Mouse (Mus musculus): ENCODE results near the gene Tradd. TPM values are rescaled to one million over a fixed set of nuclear protein-coding genes. Genes with fewer than 3 reads are reported as not detected.
A peak's percentile ranks its signal among the peaks of the same experiment; 100 is the strongest.
"Not testable (repeated sequence)": the region's sequence is repeated elsewhere in the genome, so short reads cannot be mapped to it uniquely, and the experiment has no call there.

The Tradd gene
- polyA plus RNA-seq, 1 experiment from 2014 or later: 50.6 TPM

DNA sequence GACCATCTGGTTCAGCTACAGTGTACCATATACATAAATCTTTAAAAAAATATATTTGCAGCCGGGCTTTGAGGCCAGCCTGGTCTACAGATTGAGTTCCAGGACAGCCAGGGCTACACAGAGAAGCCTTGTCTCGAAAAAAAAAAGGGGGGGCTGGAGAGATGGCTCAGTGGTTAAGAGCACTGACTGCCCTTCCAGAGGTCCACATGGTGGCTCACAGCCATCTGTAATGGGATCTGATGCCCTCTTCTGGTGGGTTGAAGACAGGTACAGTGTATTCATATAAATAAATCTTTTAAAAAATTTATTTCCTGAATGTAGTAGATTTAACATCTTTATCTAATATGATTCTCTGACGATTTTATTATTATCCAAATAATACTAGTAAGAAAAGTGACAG is 27.4 kb upstream of the Tradd start:
- not testable (repeated sequence) for H3K4me3 ChIP-seq (ENCODE audit: low read depth, low read length); H3K9ac ChIP-seq (ENCODE audit: low read depth, low read length); H3K36me3 ChIP-seq (ENCODE audit: control insufficient read depth, insufficient read depth); ATAC-seq; H3K4me2 ChIP-seq (replicated peaks; ENCODE audit: low read depth); H3K9me3 ChIP-seq (ENCODE audit: control insufficient read depth); H3K27ac ChIP-seq (ENCODE audit: low read depth, low read length)
- H3K4me1 ChIP-seq (replicated peaks; ENCODE audit: control insufficient read depth, insufficient read depth, low read length): peaks cover 13% of the 10 kb centered on the region; the same call in 1 of the 2 replicates
- TF ChIP-seq CTCF (IDR thresholded peaks at IDR 0.05; ENCODE audit: low read depth): peak; percentile 39; the same call in 1 of the 2 replicates
- H3K27me3 ChIP-seq (replicated peaks; ENCODE audit: control insufficient read depth, insufficient read depth, low read length): peaks cover 12% of the 10 kb centered on the region
- WGBS: 68% methylated on average over 3 of the region's 3 CpGs

DNA sequence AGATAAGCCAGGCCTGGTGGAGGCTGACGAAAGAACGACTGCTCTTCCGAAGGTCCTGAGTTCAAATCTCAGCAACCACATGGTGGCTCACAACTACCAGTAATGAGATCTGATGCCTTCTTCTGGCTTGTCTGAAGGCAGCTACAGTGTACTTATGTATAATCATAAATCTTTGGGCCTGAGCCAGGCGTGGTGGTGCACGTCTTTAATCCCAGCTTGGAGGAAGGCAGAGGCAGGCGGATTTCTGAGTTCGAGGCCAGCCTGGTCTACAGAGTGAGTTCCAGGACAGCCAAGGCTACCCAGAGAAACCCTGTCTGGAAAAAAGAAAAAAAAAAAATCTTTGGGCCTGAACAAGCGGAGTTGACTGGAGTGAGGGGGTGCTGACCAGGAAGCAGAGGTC is 27.0 kb upstream of the Tradd start:
- H3K36me3 ChIP-seq (ENCODE audit: control insufficient read depth, insufficient read depth); H3K27ac ChIP-seq (ENCODE audit: low read depth, low read length); H3K9ac ChIP-seq (ENCODE audit: low read depth, low read length); H3K9me3 ChIP-seq (ENCODE audit: control insufficient read depth); H3K4me2 ChIP-seq (replicated peaks; ENCODE audit: low read depth); ATAC-seq; H3K4me3 ChIP-seq (ENCODE audit: low read depth, low read length): not testable (repeated sequence)
- Histone ChIP-seq H3K27me3 (replicated peaks; ENCODE audit: control insufficient read depth, insufficient read depth, low read length) (peaks cover 12% of the 10 kb centered on the region), H3K4me1 (replicated peaks; ENCODE audit: control insufficient read depth, insufficient read depth, low read length) (peaks cover 13% of the 10 kb centered on the region; the same call in 1 of the 2 replicates)
- WGBS: 77% methylated on average over 8 of the region's 8 CpGs

DNA sequence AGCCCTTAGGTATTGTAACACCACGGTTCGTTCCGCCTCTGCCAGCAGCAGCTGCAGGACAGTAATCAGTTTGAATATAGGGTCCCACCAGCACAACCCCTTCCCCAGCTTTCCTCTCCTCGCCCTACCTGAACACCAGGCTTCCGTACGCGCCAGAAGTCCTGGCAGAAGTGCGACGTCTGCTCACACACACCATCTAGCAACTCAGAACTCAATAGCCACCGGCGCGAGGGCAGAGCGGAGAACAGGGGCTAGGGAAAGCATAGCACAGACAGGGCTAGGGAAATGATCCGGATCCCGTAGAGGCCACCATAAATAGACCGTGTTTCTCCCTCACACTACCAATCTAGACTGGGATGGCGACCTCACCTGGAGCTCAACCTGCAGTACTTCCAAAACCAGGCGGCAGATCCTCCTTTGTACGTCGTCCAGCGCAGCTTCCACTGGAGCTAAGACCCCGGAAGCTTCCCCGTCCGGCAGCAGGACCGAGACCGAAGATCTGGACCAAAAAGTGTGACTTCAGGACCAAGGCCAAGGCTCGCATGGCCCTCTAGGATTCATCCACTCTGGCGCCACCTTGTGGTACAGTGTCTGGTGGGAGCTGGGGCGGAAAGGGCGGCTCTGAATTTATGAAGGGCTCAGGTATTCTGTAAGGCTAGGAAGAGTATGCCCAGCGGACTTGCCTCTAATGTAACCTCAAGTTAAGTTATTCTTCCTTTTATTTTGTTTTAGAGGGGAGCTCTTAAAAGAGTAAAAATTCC is 26.3 kb upstream of the Tradd start:
- H3K4me2 ChIP-seq (replicated peaks; ENCODE audit: low read depth): peak overlapping the region; percentile 88
- no peaks in the 10 kb centered on the region for H3K36me3 ChIP-seq (ENCODE audit: control insufficient read depth, insufficient read depth)
- WGBS: 11% methylated on average over 31 of the region's 31 CpGs
- no peak overlapping the region for H3K27ac ChIP-seq (ENCODE audit: low read depth, low read length)
- no peaks in the 10 kb centered on the region for H3K9me3 ChIP-seq (ENCODE audit: control insufficient read depth)
- peak overlapping the region; percentile 64 for H3K4me3 ChIP-seq (ENCODE audit: low read depth, low read length)
- peaks cover 12% of the 10 kb centered on the region for H3K27me3 ChIP-seq (replicated peaks; ENCODE audit: control insufficient read depth, insufficient read depth, low read length)
- H3K4me1 ChIP-seq (replicated peaks; ENCODE audit: control insufficient read depth, insufficient read depth, low read length): peaks cover 13% of the 10 kb centered on the region; the same call in 1 of the 2 replicates
- H3K9ac ChIP-seq (ENCODE audit: low read depth, low read length): no peak overlapping the region
- ATAC-seq: no peak
- TF ChIP-seq CTCF (IDR thresholded peaks at IDR 0.05; ENCODE audit: low read depth): peak; percentile 97

DNA sequence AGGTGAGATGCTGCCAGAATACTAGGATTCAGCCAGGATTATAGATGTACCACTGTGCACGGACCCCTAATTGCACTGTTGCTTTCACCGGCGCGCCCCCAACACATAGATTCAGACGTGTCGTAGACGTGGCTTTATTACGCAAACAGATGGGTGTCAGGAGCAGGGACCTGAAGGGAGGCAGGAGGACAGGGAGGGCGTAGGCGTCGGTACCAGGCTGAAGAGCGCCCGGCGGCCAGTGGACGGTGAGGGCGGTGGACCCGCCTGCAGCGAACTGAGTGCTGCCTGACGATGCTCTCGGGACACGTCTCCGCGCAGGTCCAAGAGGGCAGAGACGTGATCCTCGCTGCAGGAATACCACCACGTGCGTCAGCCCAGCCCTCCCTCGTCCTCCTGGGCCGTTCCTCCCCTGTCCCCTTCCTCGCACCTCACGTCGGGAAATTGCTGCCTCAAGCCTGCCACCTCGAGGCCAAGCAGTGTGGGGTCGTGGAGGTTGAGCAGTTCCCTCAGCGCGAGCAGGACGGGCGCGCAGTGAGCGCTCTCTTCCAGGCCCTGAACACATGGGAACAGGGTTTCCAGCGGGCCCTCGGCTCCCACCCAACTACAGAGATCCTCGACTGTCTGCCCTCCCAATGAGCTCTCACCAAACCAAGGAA is 25.5 kb upstream of the Tradd start, which contains the start of gene 4931428F04Rik:
Gene 4931428F04Rik (minus strand): TSS at position 60 of the 656 bp plus-strand sequence.
- Histone ChIP-seq H3K4me1 (replicated peaks; ENCODE audit: control insufficient read depth, insufficient read depth, low read length) (peaks cover 13% of the 10 kb centered on the region; the same call in 1 of the 2 replicates), H3K9me3 (ENCODE audit: control insufficient read depth) (no peaks in the 10 kb centered on the region), H3K9ac (ENCODE audit: low read depth, low read length) (peak within 1 kb of the TSS; percentile 37; the same call in 1 of the 2 replicates), H3K36me3 (ENCODE audit: control insufficient read depth, insufficient read depth) (no peaks in the 10 kb centered on the region), H3K4me2 (replicated peaks; ENCODE audit: low read depth) (peak within 1 kb of the TSS; percentile 88), H3K4me3 (ENCODE audit: low read depth, low read length) (peak within 1 kb of the TSS; percentile 64), H3K27ac (ENCODE audit: low read depth, low read length) (peak within 1 kb of the TSS; percentile 31; the same call in 1 of the 2 replicates), H3K27me3 (replicated peaks; ENCODE audit: control insufficient read depth, insufficient read depth, low read length) (peaks cover 12% of the 10 kb centered on the region)
- 3% methylated on average over 37 of the region's 43 CpGs for WGBS
- peak; percentile 82 for TF ChIP-seq CTCF (IDR thresholded peaks at IDR 0.05; ENCODE audit: low read depth)
- ATAC-seq: peak; percentile 5

DNA sequence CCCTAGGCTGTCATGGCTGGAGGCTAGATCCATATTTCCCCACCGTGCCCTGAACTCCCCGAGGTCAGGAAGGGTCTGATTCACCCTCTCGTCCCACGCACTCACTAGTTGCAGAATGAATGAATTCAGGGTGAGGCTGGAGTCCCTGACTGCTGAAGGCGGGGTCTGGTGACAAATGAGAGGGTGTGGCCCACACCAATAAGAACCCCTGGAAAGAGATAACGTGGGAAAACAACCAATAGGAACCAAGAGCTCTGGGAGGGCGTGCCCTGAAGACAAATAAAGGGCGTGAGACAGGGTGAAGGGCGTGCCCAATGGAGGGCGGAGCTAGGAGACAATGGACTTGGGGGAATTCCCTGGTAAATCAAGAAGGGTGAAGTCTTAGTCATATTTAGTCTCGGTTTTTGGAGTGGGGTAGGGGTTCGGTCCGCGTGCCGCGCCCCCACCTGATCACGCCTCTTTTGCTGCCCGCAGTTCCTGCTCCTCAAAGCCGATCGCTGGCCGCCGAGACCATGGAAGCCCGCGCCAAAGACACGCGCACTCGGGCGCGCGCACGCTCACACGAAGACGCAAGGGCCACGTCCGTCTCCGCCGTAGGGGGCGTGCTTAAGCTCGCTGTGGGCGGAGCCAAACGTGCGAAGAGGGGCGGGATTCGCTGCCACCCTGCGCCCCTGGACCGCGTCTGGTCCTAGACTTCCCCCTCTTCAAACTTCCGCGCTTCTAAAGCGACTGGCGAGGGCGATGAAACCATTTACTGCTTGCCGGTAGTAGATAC is 24.7 kb upstream of the Tradd start:
- peaks cover 12% of the 10 kb centered on the region for H3K27me3 ChIP-seq (replicated peaks; ENCODE audit: control insufficient read depth, insufficient read depth, low read length)
- TF ChIP-seq CTCF (IDR thresholded peaks at IDR 0.05; ENCODE audit: low read depth): peak; percentile 59
- peak overlapping the region; percentile 64 for H3K4me3 ChIP-seq (ENCODE audit: low read depth, low read length)
- peak; percentile 95 for ATAC-seq
- H3K27ac ChIP-seq (ENCODE audit: low read depth, low read length): peak overlapping the region; percentile 31; the same call in 1 of the 2 replicates
- under 1% methylated on average over 53 of the region's 53 CpGs for WGBS
- H3K9ac ChIP-seq (ENCODE audit: low read depth, low read length): peak overlapping the region; percentile 37; the same call in 1 of the 2 replicates
- peaks cover 13% of the 10 kb centered on the region; the same call in 1 of the 2 replicates for H3K4me1 ChIP-seq (replicated peaks; ENCODE audit: control insufficient read depth, insufficient read depth, low read length)
- H3K4me2 ChIP-seq (replicated peaks; ENCODE audit: low read depth): peak overlapping the region; percentile 88
- no peaks in the 10 kb centered on the region for H3K9me3 ChIP-seq (ENCODE audit: control insufficient read depth)
- no peaks in the 10 kb centered on the region for H3K36me3 ChIP-seq (ENCODE audit: control insufficient read depth, insufficient read depth)
